Mouse (Mus musculus): ENCODE measurements around the gene Bpifb3.

The Bpifb3 gene

GRCm38 (mm10) chr2:153917930-153918329, at the start of gene Bpifb3:
Gene Bpifb3 (plus strand): TSS chr2:153918230.
- DNase-seq (ENCODE audit: extremely low read depth, low read depth) = no peak

DNA sequence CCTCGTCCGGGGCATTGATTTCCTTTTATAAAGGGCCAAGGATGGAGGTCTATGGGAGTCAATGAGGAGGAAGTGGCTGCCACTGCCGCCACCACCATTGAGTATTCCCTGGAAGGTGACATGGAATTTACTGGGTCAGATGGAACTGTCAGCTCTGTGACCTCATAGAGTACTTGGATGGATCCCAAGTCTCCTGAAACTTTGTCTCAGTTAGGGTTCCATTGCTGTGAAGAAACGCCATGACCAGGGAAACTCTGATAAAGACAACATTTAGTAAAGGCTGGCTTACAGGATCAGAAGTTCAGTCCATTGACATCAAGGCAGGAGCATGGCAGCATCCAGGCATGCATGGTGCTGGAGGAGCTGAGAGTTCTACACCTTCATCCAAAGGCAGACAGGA, 47.0 kb upstream of the Bpifb3 start, which contains the start of gene Sun5:
Gene Sun5, minus strand, starts transcription at position 101 of the 400 bp plus-strand sequence.
- DNase-seq (ENCODE audit: extremely low read depth, low read depth) = no peak

- DNase-seq (ENCODE audit: extremely low read depth, low read depth) = no peak
Observed at GRCm38 (mm10) chr2:153874745-153875144, 43.3 kb upstream of the Bpifb3 start, which contains the start of gene Bpifb2. Gene Bpifb2 (plus strand): TSS chr2:153875045.

DNA sequence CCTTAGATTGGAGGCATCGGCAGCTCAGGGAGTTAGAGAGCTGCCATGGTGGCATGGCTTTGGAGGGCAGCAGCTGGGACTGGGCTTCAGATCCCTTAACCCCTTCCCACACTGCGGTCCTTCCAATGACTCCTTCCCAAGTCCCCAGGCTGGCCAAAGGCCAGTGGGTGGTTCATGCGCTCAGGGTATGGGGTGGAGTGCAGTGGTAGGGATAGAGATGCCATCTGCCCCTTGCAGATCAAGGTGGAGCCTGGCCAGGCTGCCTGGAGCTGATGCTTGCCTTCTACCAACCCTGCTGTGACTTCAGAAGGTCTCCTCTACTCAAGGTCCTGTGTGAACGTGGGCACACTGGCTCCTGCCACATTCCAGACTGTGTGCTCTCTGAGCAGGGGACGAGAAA, 18.9 kb upstream of the Bpifb3 start:
- no peak for DNase-seq (ENCODE audit: extremely low read depth, low read depth)

GRCm38 (mm10) chr2:153900088-153900487, 17.9 kb upstream of the Bpifb3 start, which contains the start of gene Bpifb6:
Gene Bpifb6 (plus strand): TSS chr2:153900388.
- no peak for DNase-seq (ENCODE audit: extremely low read depth, low read depth)

GRCm38 (mm10) chr2:153902726-153903125, 15.3 kb upstream of the Bpifb3 start:
- no peak for DNase-seq (ENCODE audit: extremely low read depth, low read depth)

- DNase-seq (ENCODE audit: extremely low read depth, low read depth) = no peak
Observed at GRCm38 (mm10) chr2:153906626-153907025, 11.4 kb upstream of the Bpifb3 start.

- DNase-seq (ENCODE audit: extremely low read depth, low read depth) = no peak
Observed at GRCm38 (mm10) chr2:153914151-153914550, 3.9 kb upstream of the Bpifb3 start.

- no peak for DNase-seq (ENCODE audit: extremely low read depth, low read depth)
Observed at GRCm38 (mm10) chr2:153921246-153921645, 3.2 kb downstream of the Bpifb3 start.

DNA sequence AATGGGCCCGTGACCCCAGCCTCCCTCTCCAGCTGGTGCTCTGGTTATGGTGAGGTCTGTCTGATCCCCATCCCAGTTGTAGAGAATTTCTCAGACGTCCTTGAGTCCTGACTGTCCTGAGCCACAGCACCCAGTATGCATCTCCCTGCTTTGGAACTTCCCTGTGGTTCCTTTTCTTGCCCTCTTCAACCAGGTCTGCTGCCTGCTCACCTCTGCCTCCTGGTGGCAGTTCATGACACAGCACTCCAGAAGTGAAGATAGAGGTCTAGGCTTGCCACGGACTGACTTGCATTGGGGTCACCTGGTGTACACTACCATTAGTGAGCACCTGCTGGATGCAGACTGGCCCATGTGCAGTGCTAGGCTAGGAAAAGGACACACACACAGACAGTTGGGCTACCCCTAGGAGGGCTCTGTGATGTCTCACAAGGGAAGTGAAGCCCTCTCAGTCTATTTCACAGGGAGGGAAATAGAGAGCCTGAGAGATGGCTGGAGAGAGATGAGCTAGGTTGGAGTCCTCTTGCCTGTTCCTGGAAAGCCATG, 11.9 kb downstream of the Bpifb3 start:
- no peak for DNase-seq (ENCODE audit: extremely low read depth, low read depth)

DNA sequence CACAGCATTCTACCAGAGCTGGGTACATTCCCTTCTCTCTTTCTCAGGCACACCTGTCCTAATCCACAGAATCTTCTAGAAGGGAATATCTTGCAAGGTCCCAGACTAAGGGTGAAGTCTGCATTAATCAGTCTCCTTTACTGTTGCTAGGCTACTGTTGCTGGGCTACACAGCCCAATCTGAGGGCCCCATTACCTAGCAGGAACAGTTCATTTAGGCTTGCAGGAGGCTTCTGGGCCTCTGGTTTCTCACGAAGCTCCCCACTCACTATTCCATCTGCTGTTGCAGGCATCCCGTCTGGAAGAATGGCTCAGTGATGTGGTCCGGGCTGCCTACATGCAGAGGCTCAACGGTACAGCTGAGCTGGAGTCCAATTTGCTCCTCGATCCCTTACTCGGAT, 13.1 kb downstream of the Bpifb3 start:
- DNase-seq (ENCODE audit: extremely low read depth, low read depth) = no peak

DNA sequence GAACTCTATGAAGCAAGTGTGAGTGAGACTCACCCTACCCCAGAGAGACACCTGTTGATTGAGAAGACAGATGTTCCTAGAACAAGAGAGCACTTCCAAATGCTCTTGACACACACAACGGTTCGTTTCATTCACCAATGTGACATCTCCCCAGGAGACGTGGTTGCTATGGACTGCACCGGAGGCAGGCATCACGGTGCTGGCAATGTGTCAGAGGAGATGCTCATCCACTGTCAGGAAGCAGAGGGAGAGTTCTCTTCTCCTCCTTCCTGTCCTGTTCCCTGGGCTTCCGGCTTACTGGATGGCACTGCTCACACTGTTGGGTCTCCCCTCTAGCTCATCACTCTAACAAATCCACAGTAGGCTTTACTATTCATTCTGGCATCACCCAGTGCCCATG, 15.3 kb downstream of the Bpifb3 start:
- DNase-seq (ENCODE audit: extremely low read depth, low read depth) = no peak

DNA sequence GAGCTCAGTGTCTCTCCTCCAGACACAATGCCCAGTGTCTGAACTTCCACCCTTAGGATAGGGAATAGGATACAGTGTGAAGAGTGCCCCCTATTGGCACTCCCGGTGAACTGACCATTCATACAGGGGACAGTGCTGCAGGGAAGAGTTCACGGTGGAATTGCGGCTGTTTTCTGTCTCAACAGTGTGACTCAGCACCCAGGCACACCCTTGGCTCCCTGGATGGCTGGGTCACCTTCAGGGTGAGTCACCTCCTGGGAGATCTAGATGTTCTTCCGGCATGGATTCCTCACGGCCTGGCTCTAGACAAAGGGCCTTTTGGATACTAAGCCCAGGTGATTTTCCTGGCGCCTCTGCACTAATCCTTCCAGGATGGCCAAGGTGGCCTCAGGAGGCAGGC, 17.3 kb downstream of the Bpifb3 start:
- DNase-seq (ENCODE audit: extremely low read depth, low read depth) = no peak

DNA sequence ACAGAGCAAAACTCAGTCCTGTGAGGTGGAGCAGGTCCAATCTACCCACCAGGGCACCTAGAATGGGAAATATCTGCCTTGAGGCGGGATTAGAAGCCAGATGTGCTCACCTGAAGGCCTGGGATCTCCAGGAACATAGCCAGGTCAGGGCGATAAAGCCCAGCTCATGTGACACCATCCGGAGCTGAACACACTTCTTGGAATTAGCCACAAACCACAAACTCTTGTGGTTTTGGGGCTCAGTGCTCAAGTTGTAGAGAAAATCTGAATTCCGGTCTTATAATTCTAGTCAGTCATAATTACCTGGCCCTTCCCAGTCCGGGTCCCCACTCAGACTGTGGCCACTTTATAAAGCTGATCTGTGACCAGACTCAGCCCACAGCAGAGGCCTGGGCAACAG, 19.8 kb downstream of the Bpifb3 start, which contains the start of gene Bpifb4:
Gene Bpifb4, plus strand, starts transcription at position 370 of the 400 bp plus-strand sequence.
- DNase-seq (ENCODE audit: extremely low read depth, low read depth) = no peak

DNA sequence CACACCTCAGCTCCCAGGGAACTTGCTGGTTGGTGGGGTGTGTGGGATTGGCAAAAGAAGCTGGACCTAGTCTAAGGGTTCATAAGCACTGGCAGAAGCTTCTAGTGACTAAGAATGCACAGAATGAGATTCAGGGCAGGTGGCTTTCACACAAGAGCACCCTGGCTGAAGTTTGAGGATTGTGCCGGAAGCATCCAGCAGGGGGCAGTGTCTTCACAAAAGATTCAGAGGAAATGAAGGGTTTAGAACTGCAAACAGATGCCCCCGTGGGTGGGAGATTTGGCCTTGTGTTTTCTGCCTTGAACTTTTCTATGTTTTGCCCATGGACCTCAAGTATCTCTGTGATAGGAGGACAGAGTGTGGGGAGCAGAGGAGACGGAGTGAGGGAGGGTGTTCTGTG, 25.5 kb downstream of the Bpifb3 start:
- DNase-seq (ENCODE audit: extremely low read depth, low read depth) = no peak

DNA sequence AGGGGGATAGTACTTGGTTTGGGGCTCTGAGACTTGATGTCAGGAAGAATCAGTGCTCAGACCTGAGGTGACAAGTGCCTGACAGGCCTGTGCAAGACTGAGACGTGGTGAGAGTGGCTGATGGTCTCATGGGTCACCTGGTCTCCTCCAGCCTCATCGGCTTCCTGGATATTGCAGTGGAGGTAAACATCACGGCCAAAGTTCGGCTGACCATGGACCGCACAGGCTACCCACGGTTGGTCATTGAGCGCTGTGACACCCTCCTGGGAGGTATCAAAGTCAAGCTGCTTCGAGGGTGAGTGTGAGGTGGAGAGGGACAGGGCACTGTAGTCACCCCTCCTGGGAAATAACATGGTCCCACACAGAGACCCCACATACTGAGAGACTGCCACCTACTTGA, 26.5 kb downstream of the Bpifb3 start:
- DNase-seq (ENCODE audit: extremely low read depth, low read depth) = no peak

- DNase-seq (ENCODE audit: extremely low read depth, low read depth) = peak; percentile 50
Observed at GRCm38 (mm10) chr2:153952897-153953296, 34.9 kb downstream of the Bpifb3 start.

DNA sequence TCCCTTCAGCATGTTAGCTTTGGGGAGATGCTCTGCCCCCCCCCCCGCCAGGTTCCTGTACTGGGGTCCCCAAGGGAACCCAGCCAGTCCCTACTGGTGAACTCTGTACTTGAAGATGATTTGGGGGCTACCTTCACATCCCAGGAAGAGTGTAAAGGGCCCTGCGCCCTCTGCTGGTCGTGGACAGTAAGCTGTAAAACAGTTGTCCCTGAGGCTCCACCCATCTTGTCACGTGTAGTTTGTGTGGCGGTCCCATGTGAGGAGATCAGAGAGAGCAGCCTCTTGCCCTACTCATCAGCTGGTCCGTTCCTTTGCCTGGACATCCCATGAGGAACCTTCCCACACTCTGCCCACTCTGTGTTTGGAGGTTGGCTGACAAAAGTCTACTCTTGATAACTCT, 35.8 kb downstream of the Bpifb3 start:
- DNase-seq (ENCODE audit: extremely low read depth, low read depth) = peak; percentile 29

DNA sequence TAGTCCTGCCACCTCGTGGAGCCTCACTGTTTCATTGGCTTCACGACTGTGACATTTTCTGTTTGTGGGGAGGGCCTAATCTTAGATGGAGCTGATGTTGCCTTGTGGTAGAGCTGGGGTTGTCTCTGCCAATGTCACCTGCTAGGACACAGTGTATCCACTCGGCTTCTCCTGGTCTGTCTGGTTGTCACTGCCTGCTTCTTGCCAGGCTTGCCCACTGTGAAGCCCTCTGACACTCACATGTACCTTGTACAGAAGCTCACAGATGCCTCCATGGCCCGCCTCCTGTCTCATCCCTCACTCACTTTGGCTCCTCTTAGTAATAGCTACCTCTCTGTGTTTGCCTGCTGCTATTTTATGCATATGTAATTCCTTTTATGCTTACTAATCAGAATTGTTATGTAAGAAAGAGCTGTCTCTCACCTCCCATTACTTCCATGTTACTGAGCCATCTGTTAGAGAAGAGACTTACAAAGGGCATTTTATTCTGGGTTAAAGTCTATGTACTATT, 44.8 kb downstream of the Bpifb3 start:
- DNase-seq (ENCODE audit: extremely low read depth, low read depth) = no peak

- DNase-seq (ENCODE audit: extremely low read depth, low read depth) = no peak
Observed at GRCm38 (mm10) chr2:153963334-153963733, 45.3 kb downstream of the Bpifb3 start.

DNA sequence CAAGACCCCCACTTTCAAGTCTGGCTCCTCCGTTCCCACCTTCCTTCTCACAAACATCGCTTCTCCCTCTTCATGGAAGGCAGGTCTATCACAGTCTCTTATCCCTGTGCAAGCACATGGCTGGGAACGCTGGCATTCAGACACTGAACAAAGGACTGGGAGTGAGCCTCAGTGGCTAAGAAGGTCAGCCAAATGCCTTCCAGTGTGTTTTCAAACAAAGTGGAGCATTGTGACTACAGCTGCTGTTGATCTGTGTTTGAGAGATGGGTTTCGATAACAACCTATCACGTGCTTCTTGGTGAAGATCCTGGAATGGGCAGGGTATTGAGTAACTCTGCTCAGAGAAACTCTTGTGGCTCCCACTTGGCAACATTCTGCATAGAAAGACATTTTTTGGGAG, 52.2 kb downstream of the Bpifb3 start:
- no peak for DNase-seq (ENCODE audit: extremely low read depth, low read depth)

- no peak for DNase-seq (ENCODE audit: extremely low read depth, low read depth)
Observed at GRCm38 (mm10) chr2:153974582-153974981, 56.6 kb downstream of the Bpifb3 start, which contains the start of gene Bpifa6. Gene Bpifa6 (plus strand): TSS chr2:153974945.
